Mouse (Mus musculus): ENCODE measurements around the gene Ribc2.

- TF ChIP-seq EP300 (IDR thresholded peaks at IDR 0.05; ENCODE audit: low read depth) (no peak), CTCF (IDR thresholded peaks at IDR 0.05; ENCODE audit: low read depth) (no peak)
Observed at GRCm38 (mm10) chr15:85178172-85178571, 46.3 kb downstream of the Ribc2 start.

All from liver, postnatal 0 days (tissue).